Mouse (Mus musculus) heart, embryonic 14.5 days (tissue): ENCODE data around the gene Tnfrsf22. TPM values are rescaled to one million over a fixed set of nuclear protein-coding genes. Genes with fewer than 3 reads are reported as not detected.
"Not testable (repeated sequence)": the region's sequence is repeated elsewhere in the genome, so short reads cannot be mapped to it uniquely, and the experiment has no call there.

ENCODE experiments used
- ATAC-seq: fragments of 200-750 bp; cut with Nextera tagmentation; 2 replicates; pipeline ENCODE4 v1.8.0; 2017; ENCODE audit warnings: low read depth, moderate TSS enrichment; ENCODE audit not compliant: insufficient number of reproducible peaks, insufficient read depth, low FRiP score
- H3K27ac ChIP-seq, 2 experiments: fragments of 200-500 bp in 1 of 2; fragments of 300-500 bp in 1 of 2; sonication (generic) in 1 of 2; replicated peaks in 1 of 2; 2 replicates each; pipeline ENCODE4 v1.5.1; 2012 to 2014; ENCODE audit warnings: low read depth in 2 of 2, low read length in 2 of 2, control low read depth in 1 of 2, mild to moderate bottlenecking in 1 of 2, mixed read lengths in 1 of 2; ENCODE audit not compliant: control insufficient read depth in 1 of 2, insufficient read depth in 1 of 2
- H3K27me3 ChIP-seq: fragments of 300-500 bp; sonication (generic); 2 replicates; pipeline ENCODE4 v1.6.1; 2014; ENCODE audit warnings: mild to moderate bottlenecking, low read length, control low read depth; ENCODE audit not compliant: control insufficient read depth, insufficient read depth
- H3K36me3 ChIP-seq: fragments of 300-500 bp; sonication (generic); 2 replicates; pipeline ENCODE4 v1.6.1; 2014; ENCODE audit warnings: mild to moderate bottlenecking, control low read depth, low read length, mixed read lengths; ENCODE audit not compliant: control insufficient read depth, insufficient read depth
- H3K4me1 ChIP-seq, 2 experiments: fragments of 200-500 bp in 1 of 2; fragments of 300-500 bp in 1 of 2; sonication (generic) in 1 of 2; 2 replicates each; pipeline ENCODE4 v1.6.1; 2012 to 2014; ENCODE audit warnings: low read length in 2 of 2, control low read depth in 1 of 2, mixed read lengths in 1 of 2; ENCODE audit not compliant: control insufficient read depth in 2 of 2, insufficient read depth in 2 of 2
- H3K4me2 ChIP-seq: fragments of 300-500 bp; sonication (generic); 2 replicates; pipeline ENCODE4 v1.6.1; 2014; ENCODE audit warnings: mild to moderate bottlenecking, low read length
- H3K4me3 ChIP-seq, 2 experiments: fragments of 200-500 bp in 1 of 2; fragments of 300-500 bp in 1 of 2; sonication (generic) in 1 of 2; 2 replicates each; pipeline ENCODE4 v1.5.1; 2012 to 2014; ENCODE audit warnings: low read length in 2 of 2, mild to moderate bottlenecking in 2 of 2, control low read depth in 1 of 2, low read depth in 1 of 2, moderate library complexity in 1 of 2; ENCODE audit not compliant: control insufficient read depth in 1 of 2, insufficient read depth in 1 of 2
- H3K9ac ChIP-seq: fragments of 300-500 bp; sonication (generic); 2 replicates; pipeline ENCODE4 v1.6.1; 2014; ENCODE audit warnings: mild to moderate bottlenecking, low read length
- H3K9me3 ChIP-seq: fragments of 300-500 bp; sonication (generic); 2 replicates; pipeline ENCODE4 v1.6.1; 2016; ENCODE audit warnings: low read length, control low read depth; ENCODE audit not compliant: control insufficient read depth
- WGBS: fragments of 180-500 bp; shearing (Covaris S2); extraction: QIAGEN DNeasy Blood & Tissue Kit; methylation state at CpG from one replicate; pipeline ENCODE4 v1.1.7; 2014; 5-methylcytosine and 5-hydroxymethylcytosine counted together
- polyA plus RNA-seq: library from polyadenylated mRNA; unstranded; fragments of >200 nt; fragmentation: Nextera tagmentation; extraction: Ambion mirVana; gene quantifications from 2 replicates; pipeline ENCODE4 v1.2.1, GENCODE M21; 2014

Tnfrsf22 gene
- polyA plus RNA-seq, 1 experiment from 2014 or later: 4.6 TPM

GRCm38 (mm10) chr7:143689481-143689880, 40.0 kb upstream of the Tnfrsf22 start:
- peaks cover 71% of the 10 kb centered on the region for H3K36me3 ChIP-seq
- no peak for ATAC-seq

DNA sequence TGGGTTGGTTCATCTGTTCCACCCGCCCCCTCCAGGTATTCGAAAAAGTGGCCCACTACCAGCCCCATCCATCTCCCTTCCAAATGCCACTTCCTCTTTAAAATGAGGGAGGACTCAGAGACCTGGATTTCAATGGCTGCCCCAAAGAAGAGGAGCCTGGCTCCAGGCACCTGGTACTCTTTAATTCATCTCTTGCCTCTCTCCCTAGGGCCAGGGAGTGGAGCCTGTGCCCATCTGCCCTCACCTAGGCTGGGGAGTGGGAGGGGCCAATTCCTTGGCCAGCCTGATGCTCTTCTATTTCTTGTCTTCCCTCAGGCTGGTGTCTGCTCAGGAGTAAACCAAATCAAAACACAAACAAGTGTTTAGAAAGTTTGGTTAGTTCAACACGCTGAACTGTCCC, 37.2 kb upstream of the Tnfrsf22 start:
- H3K27ac ChIP-seq, H3K4me2 ChIP-seq, H3K4me3 ChIP-seq, H3K27me3 ChIP-seq, H3K9me3 ChIP-seq, ATAC-seq, H3K4me1 ChIP-seq, H3K9ac ChIP-seq: not testable (repeated sequence)
- 89% methylated on average over 3 of the region's 3 CpGs for WGBS
- H3K36me3 ChIP-seq: peaks cover 43% of the 10 kb centered on the region

More at GRCm38 (mm10) chr7:143689481-143689880, 40.0 kb upstream of the Tnfrsf22 start:
- Histone ChIP-seq H3K27me3 (no peaks in the 10 kb centered on the region), H3K9me3 (no peaks in the 10 kb centered on the region), H3K27ac (no peak overlapping the region), H3K9ac (no peak overlapping the region), H3K4me1 (peaks cover 7 to 9% of the 10 kb centered on the region in 2 experiments; a peak in 3 of 4 replicates), H3K4me2 (no peak overlapping the region), H3K4me3 (no peak overlapping the region)
- 76% methylated on average over 7 of the region's 7 CpGs for WGBS

GRCm38 (mm10) chr7:143686191-143686590, 36.7 kb upstream of the Tnfrsf22 start:
- peak overlapping the region; percentile 69; the same call in 1 of the 2 replicates for H3K4me2 ChIP-seq
- not testable (repeated sequence) for ATAC-seq, H3K9ac ChIP-seq, H3K4me3 ChIP-seq, H3K9me3 ChIP-seq, H3K4me1 ChIP-seq, H3K27ac ChIP-seq, H3K27me3 ChIP-seq
- 45% methylated on average over 4 of the region's 4 CpGs for WGBS
- peaks cover 38% of the 10 kb centered on the region for H3K36me3 ChIP-seq

DNA sequence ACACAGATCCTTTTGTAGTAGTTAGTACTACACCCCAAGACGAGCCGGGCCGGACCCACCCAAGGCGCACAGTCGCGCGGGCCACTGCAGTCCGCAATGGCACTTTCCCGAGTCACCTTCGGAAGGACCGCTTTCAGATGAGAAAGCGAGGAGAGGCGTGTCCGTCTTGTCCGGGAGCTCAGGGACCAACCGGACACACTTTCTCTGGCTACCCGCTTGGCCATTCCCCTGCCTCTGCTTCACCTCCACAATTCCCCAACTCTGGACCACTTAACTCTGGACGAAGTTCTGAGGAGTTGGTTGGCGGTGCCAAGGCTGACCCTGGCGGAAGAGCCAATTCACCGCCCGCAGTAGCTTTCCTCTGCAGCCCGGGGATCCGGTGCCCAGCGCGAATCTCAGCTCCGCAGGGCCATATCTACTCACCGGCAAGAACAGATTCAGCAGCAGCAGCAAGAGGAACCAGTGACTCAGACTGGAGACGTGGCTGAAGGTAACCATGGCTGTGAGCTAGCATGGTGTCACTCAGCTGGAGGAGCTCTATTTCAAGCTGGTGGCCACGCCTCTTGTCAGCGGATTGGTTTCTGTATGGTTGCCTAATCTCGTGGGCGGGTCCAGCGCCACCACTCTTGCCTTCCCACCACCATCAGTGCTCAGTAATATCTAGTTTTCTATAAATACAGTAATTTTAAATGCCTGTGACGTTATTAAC, 36.1 kb upstream of the Tnfrsf22 start, which contains the start of gene Tnfrsf23:
TSS of gene Tnfrsf23 (minus strand) at position 514 of the 709 bp plus-strand sequence.
- no peaks in the 10 kb centered on the region for H3K27me3 ChIP-seq
- peaks cover 32% of the 10 kb centered on the region for H3K36me3 ChIP-seq
- H3K9ac ChIP-seq: peak within 1 kb of the TSS; percentile 28
- peak within 1 kb of the TSS; percentile 38 to 60 for H3K4me3 ChIP-seq
- 0 out of 4 replicates have a peak within 1 kb of the TSS, but pooled peaks of 1 of the 2 experiments have one; percentile 3 for H3K27ac ChIP-seq
- no peaks in the 10 kb centered on the region for H3K9me3 ChIP-seq
- peak; percentile 84 for ATAC-seq
- peaks cover 0 to 2% of the 10 kb centered on the region in 2 experiments; a peak in 1 of 4 replicates for H3K4me1 ChIP-seq
- H3K4me2 ChIP-seq: peak within 1 kb of the TSS; percentile 69
- 3% methylated on average over 35 of the region's 35 CpGs for WGBS

DNA sequence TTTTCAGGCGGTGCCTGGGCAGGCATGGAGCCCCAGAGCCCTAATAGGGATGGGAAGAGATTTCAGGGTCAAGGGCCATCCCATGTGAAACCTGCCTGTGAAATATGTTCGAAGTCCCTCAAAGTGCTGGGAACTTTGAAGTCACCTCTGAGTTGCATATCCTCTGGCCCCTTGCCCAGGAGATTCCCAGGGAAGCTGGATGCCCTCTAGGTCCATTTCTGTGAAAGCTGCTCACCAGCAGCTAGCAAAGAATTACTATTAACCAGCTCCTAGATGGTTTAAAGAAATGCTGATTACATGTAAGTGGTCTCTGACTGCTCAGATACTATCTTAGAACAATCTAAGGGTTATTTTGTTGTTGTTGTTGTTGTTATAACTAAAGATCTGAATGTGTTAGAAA, 35.1 kb upstream of the Tnfrsf22 start:
- H3K4me2 ChIP-seq, H3K9me3 ChIP-seq, H3K4me3 ChIP-seq, ATAC-seq, H3K27me3 ChIP-seq, H3K4me1 ChIP-seq, H3K27ac ChIP-seq, H3K9ac ChIP-seq: not testable (repeated sequence)
- 83% methylated on average over 1 of the region's 2 CpGs for WGBS
- H3K36me3 ChIP-seq: peaks cover 23% of the 10 kb centered on the region

DNA sequence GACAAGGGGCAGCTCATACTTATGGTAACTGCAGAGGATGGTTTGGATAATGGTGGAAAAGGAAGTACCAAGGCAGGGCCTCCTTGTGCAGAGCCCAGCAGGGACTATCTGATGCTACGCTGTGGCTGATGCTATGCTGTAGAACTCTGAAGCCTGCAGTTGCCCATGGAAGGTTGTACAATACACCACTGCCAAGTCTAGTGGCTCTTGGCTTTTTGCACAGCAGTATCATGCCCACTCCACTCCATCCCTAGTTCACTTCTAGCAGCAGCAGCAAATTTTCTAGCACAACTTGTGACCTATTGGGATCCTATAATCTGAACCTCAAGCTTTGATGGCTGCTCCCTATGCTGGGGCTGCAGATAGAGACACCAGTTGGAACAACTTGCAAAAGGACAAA, 32.1 kb upstream of the Tnfrsf22 start:
- no peak overlapping the region for H3K27ac ChIP-seq
- no peaks in the 10 kb centered on the region for H3K27me3 ChIP-seq
- H3K9ac ChIP-seq: no peak overlapping the region
- no peaks in the 10 kb centered on the region for H3K4me1 ChIP-seq
- ATAC-seq: no peak
- no peaks in the 10 kb centered on the region for H3K36me3 ChIP-seq
- 100% methylated on average over 1 of the region's 1 CpGs for WGBS
- no peaks in the 10 kb centered on the region for H3K9me3 ChIP-seq
- H3K4me2 ChIP-seq: no peak overlapping the region
- no peak overlapping the region for H3K4me3 ChIP-seq

- H3K27me3 ChIP-seq, H3K27ac ChIP-seq: not testable (repeated sequence)
- 64% methylated on average over 2 of the region's 2 CpGs for WGBS
Measured at GRCm38 (mm10) chr7:143680836-143681235, 31.4 kb upstream of the Tnfrsf22 start.

DNA sequence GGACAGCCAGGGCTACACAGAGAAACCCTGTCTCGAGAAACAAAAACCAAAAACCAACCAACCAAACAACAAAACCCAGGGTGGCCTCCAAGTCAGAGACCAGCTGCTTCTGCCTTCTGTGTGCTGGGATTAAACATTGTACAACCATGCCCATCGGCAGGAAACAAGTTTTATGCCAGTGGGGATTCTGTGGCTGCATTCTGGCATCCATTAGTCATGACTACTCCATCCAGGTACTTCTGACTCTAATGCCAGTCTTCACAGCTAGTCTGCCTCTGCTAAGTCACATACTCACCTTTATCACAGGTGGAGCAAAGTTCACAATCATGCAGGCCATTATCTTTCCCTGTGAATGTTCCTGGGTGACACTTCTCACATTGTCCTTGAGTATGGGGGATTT, 30.2 kb upstream of the Tnfrsf22 start:
- 68% methylated on average over 2 of the region's 2 CpGs for WGBS
- not testable (repeated sequence) for H3K9ac ChIP-seq, H3K27me3 ChIP-seq, H3K36me3 ChIP-seq, H3K4me1 ChIP-seq, ATAC-seq, H3K4me2 ChIP-seq, H3K27ac ChIP-seq, H3K9me3 ChIP-seq, H3K4me3 ChIP-seq

More at GRCm38 (mm10) chr7:143680836-143681235, 31.4 kb upstream of the Tnfrsf22 start:
- H3K4me1 ChIP-seq, H3K36me3 ChIP-seq, H3K4me2 ChIP-seq, ATAC-seq, H3K9ac ChIP-seq, H3K4me3 ChIP-seq, H3K9me3 ChIP-seq: not testable (repeated sequence)
